Mouse (Mus musculus): ENCODE results near the gene Vmn2r3. TPM values are rescaled to one million over a fixed set of nuclear protein-coding genes. Genes with fewer than 3 reads are reported as not detected.

Gene Vmn2r3
- polyA plus RNA-seq, 1 experiment from 2014 or later = not detected

Other genes with a start within 250 kb of the Vmn2r3 start
- not detected in 2 replicates for gene Vmn2r1, start 208.2 kb downstream of the Vmn2r3 start, polyA plus RNA-seq (2015; fragmentation: Nextera tagmentation; extraction: Ambion mirVana)
- gene Vmn2r2, start 147.8 kb downstream of the Vmn2r3 start, polyA plus RNA-seq (2015; fragmentation: Nextera tagmentation; extraction: Ambion mirVana) = not detected in 2 replicates
- not detected in 2 replicates for gene Vmn2r4, start 125.7 kb upstream of the Vmn2r3 start, polyA plus RNA-seq (2015; fragmentation: Nextera tagmentation; extraction: Ambion mirVana)
- gene Vmn2r5, start 220.1 kb upstream of the Vmn2r3 start, polyA plus RNA-seq (2015; fragmentation: Nextera tagmentation; extraction: Ambion mirVana) = not detected in 2 replicates

Measured in liver, embryonic 13.5 days (tissue).